In the genomic region with DNA sequence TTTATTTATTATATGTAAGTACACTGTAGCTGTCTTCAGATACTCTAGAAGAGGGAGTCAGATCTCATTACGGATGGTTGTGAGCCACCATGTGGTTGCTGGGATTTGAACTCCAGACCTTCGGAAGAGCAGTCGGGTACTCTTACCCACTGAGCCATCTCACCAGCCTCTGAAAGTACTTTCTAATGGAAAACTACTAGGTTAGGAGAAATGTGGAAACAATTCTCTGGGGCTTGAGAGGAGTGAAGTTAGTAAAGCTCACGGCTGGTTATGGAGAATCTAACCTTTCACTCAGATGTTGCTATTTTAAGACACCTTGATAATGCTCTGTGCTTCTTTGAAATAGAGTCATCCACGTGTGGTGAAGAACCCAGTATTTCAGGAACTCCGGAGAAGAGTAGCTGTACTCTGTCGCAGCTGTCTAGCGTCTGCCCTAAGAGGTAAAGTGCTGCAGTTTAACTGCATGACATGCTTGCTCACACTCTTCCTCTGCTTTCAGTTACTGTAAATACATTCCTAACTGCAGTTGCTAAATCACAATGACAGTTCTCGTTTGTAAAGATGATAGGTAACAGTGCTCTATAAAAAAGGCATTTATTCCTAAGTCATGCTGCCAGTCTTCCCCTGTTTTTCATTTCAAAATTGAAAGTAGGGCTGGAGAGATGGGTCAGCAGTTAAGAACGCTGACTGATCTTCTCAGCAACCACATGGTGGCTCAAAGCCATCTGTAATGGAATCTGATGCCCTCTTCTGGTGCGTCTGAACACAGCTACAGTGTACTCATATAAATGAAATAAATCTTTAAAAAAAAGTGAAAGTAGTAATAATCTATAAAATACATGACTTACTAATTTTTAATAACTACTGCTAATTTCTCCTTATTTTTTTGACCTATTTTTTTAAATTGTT, we compare ENCODE assay signal across 9 mouse cellular contexts. TPM values are rescaled to one million over a fixed set of nuclear protein-coding genes. Genes with fewer than 3 reads are reported as not detected.
DNase-seq lines count a peak whose midpoint lies in the region; ATAC-seq and TF ChIP-seq lines count a peak whose summit lies in the region.
"Had no signal": no experiment of that assay in that cellular context is flagged by ENCODE, and none has a peak within 500 bp of the region (broad histone marks: within the 10 kb centered on the region; RNA-seq: fewer than 3 reads in every experiment).

No protein-coding gene starts in this region.

- H3K9ac ChIP-seq in kidney, embryonic 16.5 days (replicated peaks; ENCODE audit: low read length) = no peak overlapping the region
- no peak overlapping the region for H3K9ac ChIP-seq in heart, embryonic 15.5 days
- H3K9ac ChIP-seq in intestine, embryonic 16.5 days (ENCODE audit: low read depth, low read length) = no peak overlapping the region
- H3K9ac ChIP-seq: liver, embryonic 13.5 days; stomach, embryonic 15.5 days had no signal

- no peak overlapping the region for H3K27ac ChIP-seq in kidney, adult 2 months (ENCODE audit: insufficient read depth, low read depth, low read length)
- H3K27ac ChIP-seq in kidney, embryonic 16.5 days (ENCODE audit: low read length) = no peak overlapping the region
- H3K27ac ChIP-seq in heart, embryonic 15.5 days = peak overlapping the region; percentile 80
- H3K27ac ChIP-seq in intestine, embryonic 16.5 days (ENCODE audit: low read length) = no peak overlapping the region
- H3K27ac ChIP-seq: liver, embryonic 13.5 days; stomach, embryonic 15.5 days had no signal

- no peak for TF ChIP-seq POLR2A in kidney, adult 2 months (IDR thresholded peaks at IDR 0.05; ENCODE audit: low read depth, low read length)

- H3K4me1 ChIP-seq in kidney, adult 2 months (ENCODE audit: control insufficient read depth, insufficient read depth, low read length) = no peaks in the 10 kb centered on the region
- H3K4me1 ChIP-seq in kidney, embryonic 16.5 days (ENCODE audit: insufficient read depth, low read length) = no peaks in the 10 kb centered on the region
- H3K4me1 ChIP-seq in heart, embryonic 15.5 days (replicated peaks) = peaks cover 4% of the 10 kb centered on the region; the same call in 1 of the 2 replicates
- no peaks in the 10 kb centered on the region for H3K4me1 ChIP-seq in intestine, embryonic 16.5 days (ENCODE audit: control insufficient read depth, insufficient read depth, low read length)
- H3K4me1 ChIP-seq: liver, embryonic 13.5 days; stomach, embryonic 15.5 days had no signal

- 0 out of 2 replicates have a peak, but pooled peaks have one; percentile 23 for TF ChIP-seq CTCF in kidney, adult 2 months (conservative IDR thresholded peaks at IDR 0.05; ENCODE audit: insufficient read depth, insufficient read length, low read depth, low read length)

- H3K27me3 ChIP-seq in kidney, adult 2 months (replicated peaks; ENCODE audit: control insufficient read depth, insufficient read depth, low read length) = no peaks in the 10 kb centered on the region
- no peaks in the 10 kb centered on the region for H3K27me3 ChIP-seq in kidney, embryonic 16.5 days (ENCODE audit: insufficient read depth, low read length)
- no peaks in the 10 kb centered on the region for H3K27me3 ChIP-seq in heart, embryonic 15.5 days
- H3K27me3 ChIP-seq in intestine, embryonic 16.5 days (replicated peaks; ENCODE audit: control insufficient read depth, insufficient read depth, low read length) = no peaks in the 10 kb centered on the region
- H3K27me3 ChIP-seq: liver, embryonic 13.5 days; stomach, embryonic 15.5 days had no signal

- no peak overlapping the region for H3K4me2 ChIP-seq in kidney, embryonic 16.5 days (replicated peaks; ENCODE audit: low read depth, low read length)
- peak overlapping the region; percentile 43 for H3K4me2 ChIP-seq in heart, embryonic 15.5 days
- no peak overlapping the region for H3K4me2 ChIP-seq in intestine, embryonic 16.5 days (ENCODE audit: low read depth, low read length)
- H3K4me2 ChIP-seq: liver, embryonic 13.5 days; stomach, embryonic 15.5 days had no signal

- WGBS in kidney, adult 2 months = 73% methylated on average over 11 of the region's 11 CpGs
- WGBS in kidney, embryonic 16.5 days = 81% methylated on average over 11 of the region's 11 CpGs
- WGBS in heart, embryonic 15.5 days = 50% methylated on average over 11 of the region's 11 CpGs
- WGBS in intestine, embryonic 16.5 days = 78% methylated on average over 11 of the region's 11 CpGs

- H3K9me3 ChIP-seq in kidney, embryonic 16.5 days (ENCODE audit: low read length) = no peaks in the 10 kb centered on the region
- H3K9me3 ChIP-seq in heart, embryonic 15.5 days (replicated peaks) = no peaks in the 10 kb centered on the region
- H3K9me3 ChIP-seq in intestine, embryonic 16.5 days (ENCODE audit: control insufficient read depth, low read length) = no peaks in the 10 kb centered on the region
- H3K9me3 ChIP-seq: liver, embryonic 13.5 days; stomach, embryonic 15.5 days had no signal

- no peak overlapping the region for H3K4me3 ChIP-seq in kidney, adult 2 months (ENCODE audit: insufficient read depth, low read depth, low read length)
- H3K4me3 ChIP-seq in kidney, embryonic 16.5 days (ENCODE audit: low read length) = no peak overlapping the region
- peak overlapping the region; percentile 22; the same call in 1 of the 2 replicates for H3K4me3 ChIP-seq in heart, embryonic 15.5 days
- H3K4me3 ChIP-seq in intestine, embryonic 16.5 days (ENCODE audit: low read length) = no peak overlapping the region
- H3K4me3 ChIP-seq: liver, embryonic 13.5 days; stomach, embryonic 15.5 days had no signal

- no peak for ATAC-seq in kidney, embryonic 16.5 days (ENCODE audit: low FRiP score, low TSS enrichment)
- ATAC-seq in heart, embryonic 15.5 days (replicated peaks; ENCODE audit: insufficient number of reproducible peaks, insufficient read depth, low FRiP score, low read depth) = no peak
- ATAC-seq in intestine, embryonic 16.5 days = no peak

- peaks cover 2% of the 10 kb centered on the region for H3K36me3 ChIP-seq in kidney, adult 2 months (ENCODE audit: control insufficient read depth, insufficient read depth, low read length)
- peaks cover 11% of the 10 kb centered on the region; the same call in 1 of the 2 replicates for H3K36me3 ChIP-seq in kidney, embryonic 16.5 days (ENCODE audit: insufficient read depth, low read length)
- peaks cover 11% of the 10 kb centered on the region; the same call in 1 of the 2 replicates for H3K36me3 ChIP-seq in heart, embryonic 15.5 days
- no peaks in the 10 kb centered on the region for H3K36me3 ChIP-seq in intestine, embryonic 16.5 days (ENCODE audit: control insufficient read depth, insufficient read depth, low read length)

- no peak for DNase-seq in kidney, adult 2 months
- DNase-seq in 416B (ENCODE audit: low read depth) = peak; percentile 65
- DNase-seq in CD4-positive, CD25-positive, alpha-beta regulatory T cell, adult 2 months (ENCODE audit: low read depth, low spot score) = peak; percentile 7
- DNase-seq in layer of hippocampus, adult 9-10 months (ENCODE audit: low spot score) = no peak
- DNase-seq: liver, embryonic 13.5 days had no signal

RNA-seq across cellular contexts. Expression of gene Hltf, which starts 18.8 kb away (rescaled TPM):
- 3.4 and 4.0 TPM in 2 replicates for polyA plus RNA-seq in kidney, adult 2 months (2012; rRNA removed)
- polyA plus RNA-seq in kidney, embryonic 16.5 days (2015; fragmentation: Nextera tagmentation; extraction: Ambion mirVana) = 15.8 and 16.5 TPM in 2 replicates
- polyA plus RNA-seq in heart, embryonic 15.5 days (2015; fragmentation: Nextera tagmentation; extraction: Ambion mirVana) = 14.0 and 14.4 TPM in 2 replicates
- polyA plus RNA-seq in intestine, embryonic 16.5 days (2015; fragmentation: Nextera tagmentation; extraction: Ambion mirVana) = 14.0 and 16.3 TPM in 2 replicates

RNA-seq across cellular contexts. Expression of gene Hps3, which starts 41.3 kb away (rescaled TPM):
- 13.8 and 26.4 TPM in 2 replicates for polyA plus RNA-seq in kidney, adult 2 months (2012; rRNA removed)
- polyA plus RNA-seq in kidney, embryonic 16.5 days (2015; fragmentation: Nextera tagmentation; extraction: Ambion mirVana) = 11.8 and 12.4 TPM in 2 replicates
- 9.1 and 10.8 TPM in 2 replicates for polyA plus RNA-seq in heart, embryonic 15.5 days (2015; fragmentation: Nextera tagmentation; extraction: Ambion mirVana)
- 9.7 and 9.8 TPM in 2 replicates for polyA plus RNA-seq in intestine, embryonic 16.5 days (2015; fragmentation: Nextera tagmentation; extraction: Ambion mirVana)

Comparison
In these comparisons a context has a peak if more than half of its experiments do, and no peak if none do; other contexts are left out.
1. DNase-seq: peak in 416B (single experiment) and CD4-positive, CD25-positive, alpha-beta regulatory T cell, adult 2 months (single experiment); none in kidney, adult 2 months (single experiment) and layer of hippocampus, adult 9-10 months (single experiment).